Mouse (Mus musculus) 3134 (cell line): Measurements from ENCODE around the gene Brms1l.
A peak's percentile ranks its signal among the peaks of the same experiment; 100 is the strongest.
"Not testable (repeated sequence)": the region's sequence is repeated elsewhere in the genome, so short reads cannot be mapped to it uniquely, and the experiment has no call there.

Source experiments
- DNase-seq: peaks from one replicate; pipeline ENCODE4 v3.0.0-alpha.2; 2011; ENCODE audit warnings: low spot score; ENCODE audit not compliant: insufficient read length; ENCODE audit errors: extremely low read depth

Brms1l gene

DNA sequence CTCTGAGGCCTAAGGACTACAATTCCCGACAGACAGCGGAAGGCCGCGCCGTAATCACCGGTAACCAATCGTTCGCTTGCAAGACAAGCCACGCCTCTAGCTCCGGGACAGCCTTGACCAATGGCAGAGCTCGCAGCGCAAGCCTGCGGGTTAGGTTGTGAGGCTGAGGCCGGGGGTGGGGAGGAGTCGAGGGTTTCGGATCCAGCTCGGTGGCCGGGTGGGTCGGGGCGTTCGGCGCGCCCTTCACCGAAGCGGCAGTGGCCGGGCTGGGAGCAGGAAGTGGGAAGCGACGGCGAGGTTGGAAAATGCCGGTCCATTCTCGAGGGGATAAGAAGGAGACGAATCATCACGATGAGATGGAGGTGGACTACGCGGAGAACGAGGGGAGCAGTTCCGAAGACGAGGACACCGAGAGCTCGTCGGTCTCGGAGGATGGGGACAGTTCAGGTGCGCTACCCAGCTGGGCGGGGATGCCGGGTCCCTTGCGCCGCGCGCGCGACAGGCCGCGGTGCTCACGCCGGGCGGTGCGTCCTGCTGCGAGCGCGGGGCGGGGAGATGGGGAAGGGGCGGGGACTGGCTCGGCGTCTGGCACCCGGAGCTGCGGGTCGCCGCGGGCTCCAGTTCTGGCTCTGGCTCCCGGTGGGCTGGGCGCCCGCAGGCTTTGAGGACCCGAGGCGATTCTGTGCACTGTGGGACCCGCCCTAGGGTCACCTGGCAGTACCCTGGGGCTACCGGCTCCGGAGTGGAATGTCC, at the start of gene Brms1l:
Brms1l (plus strand) TSS at position 126 of the 753 bp plus-strand sequence.
- peak; percentile 94 for DNase-seq

DNA sequence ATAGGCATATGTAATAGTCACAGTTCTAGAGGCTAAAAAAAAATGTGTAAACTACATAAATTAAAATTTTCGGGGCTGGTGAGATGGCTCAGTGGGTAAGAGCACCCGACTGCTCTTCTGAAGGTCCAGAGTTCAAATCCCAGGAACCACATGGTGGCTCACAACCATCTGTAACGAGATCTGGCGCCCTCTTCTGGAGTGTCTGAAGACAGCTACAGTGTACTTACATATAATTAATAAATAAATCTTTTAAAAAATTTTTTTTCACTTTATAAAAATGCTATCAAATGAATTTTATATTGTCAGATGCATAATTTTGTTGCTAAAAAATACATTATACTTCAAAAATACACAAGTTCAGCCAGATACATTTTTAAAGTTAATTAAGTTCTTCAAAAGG, 41.6 kb upstream of the Brms1l start:
- not testable (repeated sequence) for DNase-seq

GRCm38 (mm10) chr12:55797103-55797502, 39.0 kb upstream of the Brms1l start:
- DNase-seq, result no peak

GRCm38 (mm10) chr12:55798745-55799144, 37.4 kb upstream of the Brms1l start:
- DNase-seq, result no peak

GRCm38 (mm10) chr12:55800144-55800543, 36.0 kb upstream of the Brms1l start:
- no peak for DNase-seq

DNA sequence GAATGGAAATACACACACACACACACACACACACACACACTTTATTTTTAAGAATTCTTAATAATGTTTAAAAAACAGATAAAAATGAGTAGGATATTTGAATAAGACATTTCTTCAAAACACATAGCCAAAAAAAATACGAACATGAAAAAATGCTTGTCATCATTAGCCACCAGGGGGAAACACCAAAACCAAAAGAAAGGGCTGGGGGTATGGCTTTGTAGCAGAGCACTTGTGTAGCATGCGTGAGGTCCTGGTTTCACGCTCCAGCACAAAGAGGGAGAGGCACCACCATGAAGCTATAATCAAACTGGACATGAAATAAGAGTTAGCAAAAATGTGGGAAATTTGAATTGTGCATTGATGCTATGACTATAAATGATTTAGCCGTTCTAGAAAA, 35.0 kb upstream of the Brms1l start:
- no peak for DNase-seq

- no peak for DNase-seq
These were observed 31.1 kb upstream of the Brms1l start for GRCm38 (mm10) chr12:55805035-55805434.

GRCm38 (mm10) chr12:55816488-55816887, 19.6 kb upstream of the Brms1l start:
- no peak for DNase-seq

DNA sequence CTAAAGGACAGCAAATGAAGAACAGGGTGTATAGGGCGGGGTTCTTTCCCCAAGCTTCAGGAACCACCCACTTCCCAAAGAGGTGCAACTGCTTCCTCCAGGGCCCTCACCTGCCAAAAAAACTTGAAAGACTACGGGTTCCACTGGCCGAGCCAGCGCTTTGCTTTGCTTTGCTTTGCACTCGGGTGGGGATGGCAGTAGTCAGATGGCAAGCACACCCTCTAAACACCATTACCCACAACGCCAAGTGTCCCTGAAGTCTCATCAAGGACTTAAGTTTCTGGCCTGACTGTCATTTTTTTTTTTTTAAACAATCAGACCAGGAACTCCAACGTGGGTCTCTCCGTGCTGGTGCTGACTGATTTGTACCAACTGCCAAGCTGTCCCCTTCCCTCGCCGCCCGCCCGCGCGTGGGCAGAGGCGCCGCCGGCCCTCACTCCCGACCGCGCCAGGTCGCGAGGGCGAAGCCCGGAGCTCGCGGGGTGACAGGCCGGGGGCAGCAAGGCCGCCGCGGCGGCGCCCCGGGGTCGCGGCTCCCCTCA, 15.9 kb upstream of the Brms1l start:
- DNase-seq, result no peak

GRCm38 (mm10) chr12:55820661-55821314, 15.3 kb upstream of the Brms1l start, which contains the start of gene Ralgapa1:
TSS of gene Ralgapa1 (minus strand) at chr12:55821167.
- DNase-seq, result peak; percentile 92

DNA sequence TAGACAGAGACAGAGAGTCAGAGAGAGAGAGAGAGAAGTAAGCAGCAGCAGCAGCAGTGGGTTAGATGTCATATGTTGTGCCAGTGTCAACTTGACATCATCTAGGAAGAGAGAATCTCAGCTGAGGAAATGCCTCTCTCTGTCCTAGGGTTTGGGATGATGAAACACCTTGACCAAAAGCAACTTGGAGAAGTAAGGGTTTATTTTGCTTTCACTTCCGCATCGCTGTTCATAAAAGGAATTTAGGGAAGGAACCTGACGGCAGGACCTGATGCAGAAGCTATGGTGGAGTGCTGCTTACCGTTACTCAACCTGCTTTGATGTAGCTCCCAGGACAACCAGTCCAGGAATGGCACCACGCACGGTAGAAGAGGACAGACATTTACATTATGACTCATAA, 12.1 kb upstream of the Brms1l start:
- no peak for DNase-seq

DNA sequence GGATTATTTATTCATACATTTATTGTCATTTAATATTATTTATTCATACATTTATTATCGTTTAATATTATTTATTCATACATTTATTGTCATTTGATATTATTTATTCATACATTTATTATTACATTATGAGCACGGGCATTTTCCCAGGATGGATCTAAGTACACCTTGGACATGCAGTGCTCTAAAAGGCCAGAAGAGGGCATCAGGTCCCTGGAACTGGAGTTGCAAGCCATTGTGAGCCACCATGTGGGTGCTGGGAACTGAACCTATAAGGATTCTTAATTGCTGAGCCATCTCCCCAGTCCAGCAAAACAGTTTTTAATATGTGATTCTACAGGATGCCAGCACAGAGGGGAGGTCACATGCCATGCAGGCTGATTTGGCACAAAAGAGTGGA, 10.6 kb upstream of the Brms1l start:
- DNase-seq, result no peak

GRCm38 (mm10) chr12:55831101-55831500, 5.0 kb upstream of the Brms1l start:
- peak; percentile 11 for DNase-seq

DNA sequence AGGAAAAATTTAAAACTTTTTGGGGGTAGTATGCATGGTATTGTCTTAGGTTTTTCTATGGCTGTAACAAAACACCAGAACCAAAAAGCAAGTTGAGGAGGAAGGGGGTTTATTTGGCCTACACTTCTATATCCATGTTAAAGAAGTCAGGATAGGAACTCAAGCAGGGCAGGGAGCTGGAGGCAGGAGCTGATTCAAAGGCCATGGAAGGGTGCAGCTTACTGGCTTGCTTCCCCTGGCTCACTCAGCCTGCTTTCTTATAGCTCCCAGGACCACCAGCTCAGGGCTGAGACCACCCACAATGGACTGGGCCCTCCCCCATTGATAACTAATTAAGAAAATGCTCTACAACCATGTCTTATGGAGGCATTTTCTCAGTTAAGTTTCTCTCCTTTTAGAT, 3.2 kb upstream of the Brms1l start:
- no peak for DNase-seq

GRCm38 (mm10) chr12:55833906-55834625, 2.1 kb upstream of the Brms1l start:
- DNase-seq, result no peak

- no peak for DNase-seq
These were observed 1.2 kb upstream of the Brms1l start for GRCm38 (mm10) chr12:55834891-55835290.

- DNase-seq, result no peak
These were observed 296 bp upstream of the Brms1l start for GRCm38 (mm10) chr12:55835857-55836198.

- no peak for DNase-seq
These were observed 1.4 kb downstream of the Brms1l start for GRCm38 (mm10) chr12:55837495-55837894.

DNA sequence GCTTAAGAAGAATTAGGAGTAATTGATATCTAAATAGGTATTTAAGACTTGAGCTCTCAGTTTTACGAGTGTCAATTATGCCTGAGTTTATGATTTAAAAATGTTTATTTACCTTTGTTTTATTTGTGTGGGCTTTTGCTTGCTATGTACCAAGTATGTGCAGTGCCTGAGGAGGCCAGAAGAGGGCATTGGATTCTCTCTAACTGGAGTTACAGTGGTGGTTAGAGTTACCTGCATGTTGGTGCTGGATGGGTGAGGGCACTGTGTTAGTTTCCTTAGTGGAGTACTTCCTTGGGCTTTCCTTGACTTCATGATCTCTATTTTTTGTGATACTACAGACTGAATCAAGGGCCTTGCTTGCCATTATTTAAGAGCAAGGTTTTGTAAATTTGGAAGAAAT, 10.6 kb downstream of the Brms1l start:
- DNase-seq, result no peak

DNA sequence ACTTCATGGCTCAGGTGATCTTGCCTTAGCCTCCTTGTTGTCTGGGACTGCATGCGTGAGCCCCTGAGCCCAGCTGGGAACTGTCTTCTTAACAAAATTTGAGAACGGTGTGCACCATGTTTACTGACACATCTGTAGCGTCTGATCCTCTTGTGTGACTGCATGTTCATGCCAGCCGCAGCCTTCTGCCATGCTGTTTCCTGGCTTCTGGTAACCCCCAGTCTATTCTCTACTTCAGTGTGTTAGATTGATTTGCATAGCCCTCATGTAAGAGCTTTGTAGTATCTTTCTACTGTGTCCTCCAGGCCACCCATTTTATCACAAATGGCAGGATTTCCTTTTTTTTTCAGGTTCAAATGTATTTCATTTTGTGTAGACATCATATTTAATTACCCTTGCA, 11.7 kb downstream of the Brms1l start:
- DNase-seq, result no peak

- DNase-seq, result no peak
These were observed 14.5 kb downstream of the Brms1l start for GRCm38 (mm10) chr12:55850650-55851049.
